18 mouse cellular contexts compared by ENCODE assay signal in genomic region chr2:103186751-103187260, GRCm38 (mm10).
"Had no signal": no experiment of that assay in that cellular context is flagged by ENCODE, and none has a peak within 500 bp of the region (broad histone marks: within the 10 kb centered on the region; RNA-seq: fewer than 3 reads in every experiment).

No protein-coding gene starts in this region.

- H3K9ac ChIP-seq: liver, embryonic 15.5 days; lung, embryonic 15.5 days; midbrain, embryonic 13.5 days; midbrain, embryonic 15.5 days; neural tube, embryonic 12.5 days; stomach, embryonic 15.5 days had no signal

- H3K4me1 ChIP-seq: liver, embryonic 15.5 days; lung, embryonic 15.5 days; megakaryocyte, embryonic 14.5 days; midbrain, embryonic 13.5 days; midbrain, embryonic 15.5 days; neural tube, embryonic 12.5 days; stomach, embryonic 15.5 days had no signal

- ATAC-seq: lung, postnatal 0 days; midbrain, embryonic 13.5 days; midbrain, embryonic 15.5 days had no signal

- DNase-seq: lung, adult 18-20 months; lung, postnatal 14 days; lung, postnatal 36 days; right cerebral cortex, postnatal 14 days; thymus, adult 18-20 months; thymus, postnatal 14 days; thymus, postnatal 36 days had no signal

- H3K9me3 ChIP-seq: liver, embryonic 15.5 days; lung, embryonic 15.5 days; megakaryocyte, embryonic 14.5 days; midbrain, embryonic 13.5 days; midbrain, embryonic 15.5 days; neural tube, embryonic 12.5 days; stomach, embryonic 15.5 days had no signal

- H3K27ac ChIP-seq: liver, embryonic 15.5 days; lung, embryonic 15.5 days; macrophage; midbrain, embryonic 13.5 days; midbrain, embryonic 15.5 days; neural tube, embryonic 12.5 days; stomach, embryonic 15.5 days; stomach, postnatal 0 days had no signal

- H3K4me3 ChIP-seq: liver, embryonic 15.5 days; lung, embryonic 15.5 days; megakaryocyte, embryonic 14.5 days; midbrain, embryonic 13.5 days; midbrain, embryonic 15.5 days; neural tube, embryonic 12.5 days; stomach, embryonic 15.5 days had no signal

- H3K4me2 ChIP-seq: liver, embryonic 15.5 days; lung, embryonic 15.5 days; midbrain, embryonic 11.5 days; midbrain, embryonic 13.5 days; midbrain, embryonic 15.5 days; neural tube, embryonic 12.5 days; stomach, embryonic 15.5 days had no signal

- H3K27me3 ChIP-seq: liver, embryonic 15.5 days; lung, embryonic 15.5 days; megakaryocyte, embryonic 14.5 days; midbrain, embryonic 13.5 days; midbrain, embryonic 15.5 days; neural tube, embryonic 12.5 days; stomach, embryonic 15.5 days had no signal

- H3K36me3 ChIP-seq: liver, embryonic 15.5 days; lung, embryonic 15.5 days; midbrain, embryonic 13.5 days; midbrain, embryonic 15.5 days; neural tube, embryonic 12.5 days; stomach, embryonic 15.5 days had no signal
